Mouse (Mus musculus) forebrain, embryonic 16.5 days (tissue): ENCODE measurements around the gene Klhl26. TPM values are rescaled to one million over a fixed set of nuclear protein-coding genes. Genes with fewer than 3 reads are reported as not detected.
A peak's percentile ranks its signal among the peaks of the same experiment; 100 is the strongest.

Experiments used
- ATAC-seq: fragments of 200-750 bp; cut with Nextera tagmentation; 2 replicates; pipeline ENCODE4 v1.8.0; 2017; ENCODE audit warnings: mild to moderate bottlenecking, moderate library complexity
- H3K27ac ChIP-seq: fragments of 300-500 bp; sonication (generic); 2 replicates; pipeline ENCODE4 v1.5.1; 2014; ENCODE audit warnings: low read length, control low read depth
- H3K27me3 ChIP-seq: fragments of 300-500 bp; sonication (generic); replicated peaks from 2 replicates; pipeline ENCODE4 v1.6.1; 2014; ENCODE audit warnings: low read length; ENCODE audit not compliant: control insufficient read depth, insufficient read depth
- H3K36me3 ChIP-seq: fragments of 300-500 bp; sonication (generic); 2 replicates; pipeline ENCODE4 v1.6.1; 2014; ENCODE audit not compliant: control insufficient read depth, insufficient read depth
- H3K4me1 ChIP-seq: fragments of 300-500 bp; sonication (generic); replicated peaks from 2 replicates; pipeline ENCODE4 v1.6.1; 2014; ENCODE audit warnings: low read length; ENCODE audit not compliant: control insufficient read depth, insufficient read depth
- H3K4me2 ChIP-seq: fragments of 300-500 bp; sonication (generic); 2 replicates; pipeline ENCODE4 v1.6.1; 2014; ENCODE audit warnings: mild to moderate bottlenecking, low read length, control low read depth
- H3K4me3 ChIP-seq: fragments of 300-500 bp; sonication (generic); replicated peaks from 2 replicates; pipeline ENCODE4 v1.5.1; 2014; ENCODE audit warnings: mild to moderate bottlenecking, low read length, control low read depth
- H3K9ac ChIP-seq: fragments of 300-500 bp; sonication (generic); replicated peaks from 2 replicates; pipeline ENCODE4 v1.6.1; 2014; ENCODE audit warnings: low read depth, low read length, control low read depth
- H3K9me3 ChIP-seq: fragments of 300-500 bp; sonication (generic); 2 replicates; pipeline ENCODE4 v1.6.1; 2016; ENCODE audit warnings: low read length; ENCODE audit not compliant: control insufficient read depth
- WGBS: fragments of 180-500 bp; shearing (Covaris S2); extraction: QIAGEN DNeasy Blood & Tissue Kit; methylation state at CpG from one replicate; pipeline ENCODE4 v1.1.7; 2014; 5-methylcytosine and 5-hydroxymethylcytosine counted together
- polyA plus RNA-seq: library from polyadenylated mRNA; unstranded; fragments of >200 nt; fragmentation: Nextera tagmentation; extraction: Ambion mirVana; gene quantifications from 2 replicates; pipeline ENCODE4 v1.2.1, GENCODE M21; 2015

Klhl26 gene
- polyA plus RNA-seq, 1 experiment from 2014 or later = 26.2 TPM

DNA sequence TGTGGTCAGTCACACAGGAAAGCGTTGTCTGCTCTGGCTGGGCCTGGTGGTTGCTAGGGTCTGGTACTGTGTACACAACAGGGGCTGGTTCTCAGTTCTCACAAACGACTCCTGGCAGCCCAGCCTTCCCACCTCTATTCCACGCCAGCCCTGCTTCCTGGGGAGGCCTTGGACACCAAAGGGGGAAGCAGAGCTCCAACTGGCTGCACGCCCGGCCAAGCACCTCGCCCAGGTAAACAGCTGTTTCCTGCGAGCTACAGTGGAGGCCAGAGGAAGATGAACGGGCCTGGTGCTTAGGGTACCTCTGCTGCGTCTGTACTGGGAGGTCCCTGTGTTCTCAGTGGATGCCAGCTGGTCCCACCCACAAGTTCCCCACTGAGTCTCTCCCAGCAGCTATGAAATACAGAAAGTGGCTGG is 67.3 kb downstream of the Klhl26 start:
- Histone ChIP-seq H3K27ac (no peak overlapping the region), H3K9ac (no peak overlapping the region), H3K36me3 (no peaks in the 10 kb centered on the region), H3K4me1 (peaks cover 17% of the 10 kb centered on the region), H3K27me3 (no peaks in the 10 kb centered on the region), H3K4me2 (no peak overlapping the region), H3K4me3 (no peak overlapping the region), H3K9me3 (no peaks in the 10 kb centered on the region)
- 71% methylated on average over 9 of the region's 9 CpGs for WGBS
- no peak for ATAC-seq

DNA sequence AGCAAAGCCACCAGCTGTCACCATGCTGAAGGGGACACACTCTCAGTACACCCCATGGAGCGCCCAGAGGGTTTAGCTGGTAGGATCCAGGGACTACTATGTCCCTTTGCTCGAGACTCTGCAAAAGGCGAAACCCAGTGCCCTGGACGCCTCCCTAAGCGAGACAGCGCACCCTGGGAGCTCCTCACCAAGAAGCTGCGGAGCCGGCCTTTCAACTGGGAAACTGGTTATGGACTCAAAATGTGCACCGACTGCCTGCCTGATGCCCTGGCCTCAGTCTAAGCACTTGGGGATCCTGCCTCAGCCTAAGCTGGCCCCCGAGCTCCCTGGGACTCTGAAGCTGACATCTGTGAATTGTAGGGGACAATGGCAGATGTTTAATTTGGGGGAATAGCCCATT is 67.7 kb downstream of the Klhl26 start:
- no peak overlapping the region for H3K9ac ChIP-seq

DNA sequence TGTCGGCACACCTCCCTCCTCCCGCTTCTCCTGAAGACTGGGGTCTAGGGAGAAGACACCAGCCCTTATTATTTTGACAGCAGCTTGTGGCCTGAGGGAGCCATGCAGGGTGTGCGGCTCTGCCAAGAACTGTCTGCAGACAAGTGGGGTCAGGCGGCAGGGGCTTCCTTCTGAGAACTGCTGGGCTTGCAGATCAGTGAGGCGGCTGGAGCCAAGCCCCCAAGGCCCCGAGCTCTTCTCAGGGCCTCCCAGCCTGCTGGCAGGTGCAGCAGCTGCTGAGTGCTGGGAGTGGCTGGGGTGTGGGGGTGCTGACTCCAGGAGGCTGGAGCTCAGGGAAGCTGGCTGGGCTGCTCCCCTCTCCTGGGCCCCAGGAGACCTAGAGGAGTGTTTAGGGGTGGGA is 68.5 kb downstream of the Klhl26 start:
- peak; percentile 30; the same call in 1 of the 2 replicates for ATAC-seq
- no peaks in the 10 kb centered on the region for H3K36me3 ChIP-seq
- H3K9ac ChIP-seq = 0 out of 2 replicates have a peak overlapping the region, but pooled peaks have one; percentile 29
- peaks cover 17% of the 10 kb centered on the region for H3K4me1 ChIP-seq
- 47% methylated on average over 6 of the region's 6 CpGs for WGBS
- H3K4me2 ChIP-seq = no peak overlapping the region
- no peak overlapping the region; the same call in 1 of the 2 replicates for H3K27ac ChIP-seq
- no peak overlapping the region for H3K4me3 ChIP-seq
- no peaks in the 10 kb centered on the region for H3K27me3 ChIP-seq
- no peaks in the 10 kb centered on the region for H3K9me3 ChIP-seq

More for the DNA sequence above, 67.7 kb downstream of the Klhl26 start:
- 76% methylated on average over 10 of the region's 10 CpGs for WGBS
- Histone ChIP-seq H3K27ac (no peak overlapping the region), H3K4me3 (no peak overlapping the region), H3K27me3 (no peaks in the 10 kb centered on the region), H3K4me2 (no peak overlapping the region), H3K4me1 (peaks cover 17% of the 10 kb centered on the region), H3K9me3 (no peaks in the 10 kb centered on the region), H3K36me3 (no peaks in the 10 kb centered on the region)
- ATAC-seq = no peak

DNA sequence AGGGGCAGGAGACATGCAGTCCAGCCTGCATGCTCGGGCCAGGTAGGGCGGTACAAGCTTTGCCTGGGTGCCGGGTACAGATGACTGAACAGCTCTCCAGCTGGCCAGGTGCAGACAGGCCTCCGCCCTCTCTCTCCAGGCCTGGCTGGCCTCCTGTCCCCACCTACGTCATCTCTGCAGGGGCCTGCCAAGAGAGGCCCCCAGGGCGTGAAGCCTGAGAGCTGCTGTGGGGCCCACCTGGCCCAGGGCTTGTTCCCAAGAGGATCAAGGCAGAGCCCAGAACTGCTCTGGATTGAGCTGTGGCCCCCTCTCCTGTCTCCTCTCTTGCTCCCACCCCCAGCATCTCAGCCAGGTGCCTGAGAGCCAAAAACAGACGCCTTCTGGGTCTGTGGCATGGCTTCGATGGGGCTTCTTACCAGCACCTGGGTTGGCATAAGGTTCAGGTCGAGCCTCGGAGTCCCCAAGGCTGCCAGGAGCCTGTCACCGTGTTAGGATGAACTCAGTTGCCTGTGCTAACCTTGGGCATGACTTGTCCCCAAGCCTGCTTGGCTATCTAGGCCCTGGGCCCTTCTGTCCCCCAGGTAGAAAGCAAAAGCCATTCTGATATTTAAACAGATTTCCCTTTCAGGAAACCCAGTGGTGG is 70.2 kb downstream of the Klhl26 start:
- peaks cover 17% of the 10 kb centered on the region for H3K4me1 ChIP-seq
- H3K4me2 ChIP-seq = no peak overlapping the region
- no peak for ATAC-seq
- no peaks in the 10 kb centered on the region for H3K36me3 ChIP-seq
- H3K9ac ChIP-seq = no peak overlapping the region
- H3K27ac ChIP-seq = no peak overlapping the region
- H3K27me3 ChIP-seq = no peaks in the 10 kb centered on the region
- H3K9me3 ChIP-seq = no peaks in the 10 kb centered on the region
- H3K4me3 ChIP-seq = no peak overlapping the region
- 75% methylated on average over 11 of the region's 11 CpGs for WGBS

DNA sequence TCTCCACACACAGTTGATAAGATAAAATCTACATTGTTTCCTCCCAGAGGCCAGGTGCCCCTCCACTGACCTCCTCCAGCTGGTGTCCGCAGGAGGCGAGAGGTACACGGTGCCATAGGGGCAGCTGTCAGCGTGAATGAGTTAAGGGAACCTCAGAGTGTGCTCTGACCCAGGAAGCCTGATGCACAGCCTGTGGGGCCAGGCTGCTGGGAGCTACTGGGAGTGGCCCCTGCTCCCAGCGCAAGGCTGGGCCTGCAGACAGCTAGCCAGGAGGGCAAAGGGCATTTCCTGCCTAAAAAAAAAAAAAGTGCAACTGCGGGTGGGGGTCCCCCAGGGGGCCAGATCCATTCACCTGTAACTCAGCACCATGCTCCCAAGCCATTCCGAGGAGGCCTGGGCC is 71.6 kb downstream of the Klhl26 start:
- no peaks in the 10 kb centered on the region for H3K27me3 ChIP-seq
- WGBS = 78% methylated on average over 7 of the region's 7 CpGs

DNA sequence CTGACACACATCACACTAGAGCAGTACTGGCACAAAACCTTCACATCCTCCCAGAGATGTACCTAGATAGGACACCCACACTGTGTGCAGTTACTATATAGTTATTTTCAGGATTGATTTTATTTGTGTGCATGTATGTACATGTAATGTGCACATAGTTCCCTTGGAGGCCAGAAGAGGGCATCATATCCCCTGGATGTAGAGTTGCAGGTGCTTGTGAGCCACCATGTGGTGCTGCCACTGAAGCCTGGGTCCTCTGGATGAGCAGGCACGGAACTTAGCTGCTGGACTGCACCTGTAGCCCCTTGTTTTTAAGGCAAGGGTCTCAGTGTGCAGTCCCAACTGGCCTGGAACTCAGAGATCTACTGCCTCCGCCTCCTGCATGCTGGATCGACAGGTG is 72.6 kb downstream of the Klhl26 start:
- H3K36me3 ChIP-seq = no peaks in the 10 kb centered on the region
- no peak overlapping the region for H3K4me3 ChIP-seq
- H3K27me3 ChIP-seq = no peaks in the 10 kb centered on the region
- H3K9ac ChIP-seq = no peak overlapping the region
- WGBS = 91% methylated on average over 3 of the region's 3 CpGs
- no peak for ATAC-seq
- no peak overlapping the region for H3K4me2 ChIP-seq
- no peak overlapping the region for H3K27ac ChIP-seq
- H3K4me1 ChIP-seq = peaks cover 12% of the 10 kb centered on the region
- H3K9me3 ChIP-seq = no peaks in the 10 kb centered on the region

More for the DNA sequence above, 71.6 kb downstream of the Klhl26 start:
- Histone ChIP-seq H3K4me3 (no peak overlapping the region), H3K9me3 (no peaks in the 10 kb centered on the region), H3K4me1 (peaks cover 17% of the 10 kb centered on the region), H3K9ac (no peak overlapping the region), H3K36me3 (no peaks in the 10 kb centered on the region), H3K4me2 (no peak overlapping the region), H3K27ac (no peak overlapping the region)
- ATAC-seq = no peak

Other genes starting within 250 kb of the Klhl26 start
- 87.6 and 104 TPM in 2 replicates for gene Sugp2, start 242.7 kb downstream of the Klhl26 start, polyA plus RNA-seq
- 101 and 109 TPM in 2 replicates for gene Armc6, start 242.5 kb downstream of the Klhl26 start, polyA plus RNA-seq
- gene Homer3, start 194.1 kb downstream of the Klhl26 start, polyA plus RNA-seq = 47.2 and 49.4 TPM in 2 replicates
- 53.7 and 57.5 TPM in 2 replicates for gene Ddx49, start 174.5 kb downstream of the Klhl26 start, polyA plus RNA-seq
- 270 and 273 TPM in 2 replicates for gene Cope, start 174.4 kb downstream of the Klhl26 start, polyA plus RNA-seq
- gene Cers1, start 161.2 kb downstream of the Klhl26 start, polyA plus RNA-seq = 32.7 and 35.8 TPM in 2 replicates
- gene Gdf1, start 147.2 kb downstream of the Klhl26 start, polyA plus RNA-seq = 3.9 and 5.8 TPM in 2 replicates
- 11.8 and 13.6 TPM in 2 replicates for gene Upf1, start 123.7 kb downstream of the Klhl26 start, polyA plus RNA-seq
- 0.51 and 0.75 TPM in 2 replicates for gene Comp, start 103.4 kb downstream of the Klhl26 start, polyA plus RNA-seq
- 41.1 and 51.0 TPM in 2 replicates for gene Crtc1, start 37.4 kb downstream of the Klhl26 start, polyA plus RNA-seq
- gene Tmem59l, start 10.4 kb upstream of the Klhl26 start, polyA plus RNA-seq = 74.9 and 90.8 TPM in 2 replicates
- gene Crlf1, start 16.2 kb upstream of the Klhl26 start, polyA plus RNA-seq = 6.1 and 8.2 TPM in 2 replicates
- 149 and 157 TPM in 2 replicates for gene Rex1bd, start 29.8 kb upstream of the Klhl26 start, polyA plus RNA-seq
- gene Uba52, start 33.8 kb upstream of the Klhl26 start, polyA plus RNA-seq = 660 and 697 TPM in 2 replicates
- 402 and 462 TPM in 2 replicates for gene Fkbp8, start 50.8 kb upstream of the Klhl26 start, polyA plus RNA-seq
- 45.5 and 45.9 TPM in 2 replicates for gene Kxd1, start 51.0 kb upstream of the Klhl26 start, polyA plus RNA-seq
- gene Ell, start 62.5 kb upstream of the Klhl26 start, polyA plus RNA-seq = 17.1 and 18.9 TPM in 2 replicates
- 116 and 141 TPM in 2 replicates for gene Isyna1, start 117.4 kb upstream of the Klhl26 start, polyA plus RNA-seq
- 100 and 121 TPM in 2 replicates for gene Ssbp4, start 131.9 kb upstream of the Klhl26 start, polyA plus RNA-seq
- gene Lrrc25, start 139.2 kb upstream of the Klhl26 start, polyA plus RNA-seq = 0.61 and 1.1 TPM in 2 replicates
- 0.20 TPM in 1 of 2 replicates, not detected in the other for gene Gdf15, start 155.5 kb upstream of the Klhl26 start, polyA plus RNA-seq
- gene Pgpep1, start 183.4 kb upstream of the Klhl26 start, polyA plus RNA-seq = 60.3 and 65.7 TPM in 2 replicates
- gene Lsm4, start 196.3 kb upstream of the Klhl26 start, polyA plus RNA-seq = 166 and 168 TPM in 2 replicates
- 54.6 and 57.7 TPM in 2 replicates for gene Jund, start 222.0 kb upstream of the Klhl26 start, polyA plus RNA-seq
- gene Iqcn, start 226.5 kb upstream of the Klhl26 start, polyA plus RNA-seq = 0.11 and 0.14 TPM in 2 replicates
- not detected in 2 replicates for gene Gm3336, start 241.6 kb upstream of the Klhl26 start, polyA plus RNA-seq
- gene Pde4c, start 246.8 kb upstream of the Klhl26 start, polyA plus RNA-seq = 0.12 and 0.54 TPM in 2 replicates